Mouse (Mus musculus) C2C12 (cell line): ENCODE results near the gene P2rx1. TPM values are rescaled to one million over a fixed set of nuclear protein-coding genes. Genes with fewer than 3 reads are reported as not detected.

Source experiments
- H3K27me3 ChIP-seq: one replicate; pipeline ENCODE4 v1.6.1; 2011; ENCODE audit not compliant: control insufficient read depth, insufficient read depth, insufficient read length
- H3K36me3 ChIP-seq: one replicate; pipeline ENCODE4 v1.6.1; 2011; ENCODE audit not compliant: control insufficient read depth, insufficient read depth
- H3K4me3 ChIP-seq: one replicate; pipeline ENCODE4 v1.5.1; 2011; ENCODE audit warnings: mild to moderate bottlenecking, control low read depth; ENCODE audit not compliant: poor library complexity, insufficient read depth, severe bottlenecking
- H3K79me2 ChIP-seq: one replicate; pipeline ENCODE4 v1.6.1; 2011; ENCODE audit not compliant: control insufficient read depth, insufficient read depth
- H3K79me3 ChIP-seq: one replicate; pipeline ENCODE4 v1.6.1; 2011; ENCODE audit warnings: low read depth, control low read depth
- H3ac ChIP-seq: one replicate; pipeline ENCODE3; 2011; ENCODE audit warnings: low read depth; ENCODE audit not compliant: control insufficient read depth, insufficient read length
- CEBPB ChIP-seq: IDR thresholded peaks from one replicate; pipeline ENCODE4 v1.6.1; 2011; ENCODE audit warnings: low read depth, mild to moderate bottlenecking, control low read depth, moderate library complexity
- CTCF ChIP-seq: IDR thresholded peaks from one replicate; pipeline ENCODE4 v1.5.1; 2011; ENCODE audit not compliant: control insufficient read depth, insufficient read depth, insufficient read length
- FOSL1 ChIP-seq: IDR thresholded peaks from one replicate; pipeline ENCODE4 v1.8.0; 2011; ENCODE audit warnings: mild to moderate bottlenecking, low read length; ENCODE audit not compliant: poor library complexity, insufficient read depth, severe bottlenecking
- MAX ChIP-seq: IDR thresholded peaks from one replicate; pipeline ENCODE4 v1.6.1; 2011; ENCODE audit warnings: mild to moderate bottlenecking, control low read depth
- MYOD1 ChIP-seq: IDR thresholded peaks from one replicate; pipeline ENCODE4 v1.6.1; 2011; ENCODE audit warnings: low read depth; ENCODE audit not compliant: control insufficient read depth, insufficient read length
- MYOG ChIP-seq: IDR thresholded peaks from one replicate; pipeline ENCODE4 v1.6.1; 2011; ENCODE audit not compliant: control insufficient read depth, insufficient read length; ENCODE audit errors: extremely low read depth
- USF1 ChIP-seq: IDR thresholded peaks from one replicate; pipeline ENCODE4 v1.6.1; 2011; ENCODE audit warnings: low read depth, mild to moderate bottlenecking, control low read depth, moderate library complexity
- polyA plus RNA-seq: library from polyadenylated mRNA; unstranded; fragments of >200 nt; fragmentation: generic; extraction: Trizol; gene quantifications from one replicate; pipeline ENCODE4 v1.2.1, GENCODE M21; 2012; ENCODE audit warnings: missing spikeins

P2rx1 gene
- polyA plus RNA-seq, 1 experiment = 0.05 TPM

- TF ChIP-seq FOSL1 (no peak), MYOD1 (no peak), MAX (no peak), USF1 (no peak), CTCF (no peak), CEBPB (no peak), MYOG (no peak)
- Histone ChIP-seq H3K79me2 (no peaks in the 10 kb centered on the region), H3K79me3 (no peaks in the 10 kb centered on the region), H3K27me3 (peaks cover 4% of the 10 kb centered on the region), H3ac (no peak overlapping the region), H3K36me3 (no peaks in the 10 kb centered on the region), H3K4me3 (no peak overlapping the region)
Measured at GRCm38 (mm10) chr11:73013981-73014380, 15.1 kb downstream of the P2rx1 start.

- TF ChIP-seq FOSL1 (no peak), MAX (no peak), CEBPB (no peak), USF1 (no peak), CTCF (no peak), MYOD1 (no peak), MYOG (no peak)
- H3K27me3 ChIP-seq = peaks cover 2% of the 10 kb centered on the region
- H3K36me3 ChIP-seq = no peaks in the 10 kb centered on the region
Measured at GRCm38 (mm10) chr11:73014831-73015344, 16.0 kb downstream of the P2rx1 start.

GRCm38 (mm10) chr11:73015391-73016102 lies 16.6 kb downstream of the P2rx1 start:
- no peak overlapping the region for H3ac ChIP-seq
- H3K4me3 ChIP-seq = no peak overlapping the region
- H3K79me3 ChIP-seq = no peaks in the 10 kb centered on the region
- H3K79me2 ChIP-seq = peaks cover 5% of the 10 kb centered on the region
- H3K36me3 ChIP-seq = no peaks in the 10 kb centered on the region
- TF ChIP-seq USF1 (no peak), MYOG (no peak), CTCF (no peak), FOSL1 (no peak), MYOD1 (no peak), MAX (no peak), CEBPB (no peak)
- no peaks in the 10 kb centered on the region for H3K27me3 ChIP-seq

More at GRCm38 (mm10) chr11:73014831-73015344, 16.0 kb downstream of the P2rx1 start:
- no peak overlapping the region for H3K4me3 ChIP-seq
- peaks cover 5% of the 10 kb centered on the region for H3K79me2 ChIP-seq
- no peak overlapping the region for H3ac ChIP-seq
- no peaks in the 10 kb centered on the region for H3K79me3 ChIP-seq

- Histone ChIP-seq H3K27me3 (no peaks in the 10 kb centered on the region), H3ac (no peak overlapping the region), H3K79me2 (peaks cover 8% of the 10 kb centered on the region), H3K4me3 (no peak overlapping the region), H3K79me3 (no peaks in the 10 kb centered on the region), H3K36me3 (no peaks in the 10 kb centered on the region)
- TF ChIP-seq MAX (no peak), FOSL1 (no peak), USF1 (no peak), MYOD1 (no peak), MYOG (no peak), CEBPB (no peak), CTCF (no peak)
Measured at GRCm38 (mm10) chr11:73016103-73016420, 17.2 kb downstream of the P2rx1 start.

GRCm38 (mm10) chr11:73018471-73019146 lies 19.7 kb downstream of the P2rx1 start, which contains the start of gene Camkk1:
Gene Camkk1, plus strand, starts transcription at chr11:73019008.
- no peaks in the 10 kb centered on the region for H3K36me3 ChIP-seq
- no peaks in the 10 kb centered on the region for H3K27me3 ChIP-seq
- TF ChIP-seq MYOD1 (no peak), CEBPB (no peak), MYOG (no peak), CTCF (no peak), FOSL1 (no peak), USF1 (no peak), MAX (no peak)
- peak within 1 kb of the TSS; percentile 81 for H3ac ChIP-seq
- H3K4me3 ChIP-seq = peak within 1 kb of the TSS; percentile 49
- peaks cover 16% of the 10 kb centered on the region for H3K79me2 ChIP-seq
- H3K79me3 ChIP-seq = no peaks in the 10 kb centered on the region
